Mouse (Mus musculus): ENCODE measurements around the gene Sfn.
"Not testable (repeated sequence)": the region's sequence is repeated elsewhere in the genome, so short reads cannot be mapped to it uniquely, and the experiment has no call there.

The Sfn gene

GRCm38 (mm10) chr4:133601721-133602218 lies at the start of gene Sfn:
Sfn (minus strand) TSS chr4:133602168.
- DNase-seq (ENCODE audit: extremely low read depth, low read depth, low spot score): peak; percentile 75

- DNase-seq (ENCODE audit: extremely low read depth, low read depth, low spot score): no peak
Measured at GRCm38 (mm10) chr4:133651445-133651844, 49.5 kb upstream of the Sfn start.

GRCm38 (mm10) chr4:133649989-133650699 lies 48.2 kb upstream of the Sfn start, which contains the start of gene Zdhhc18:
Zdhhc18 (minus strand) TSS chr4:133650154.
- no peak for DNase-seq (ENCODE audit: extremely low read depth, low read depth, low spot score)

- DNase-seq (ENCODE audit: extremely low read depth, low read depth, low spot score): not testable (repeated sequence)
Measured at GRCm38 (mm10) chr4:133649464-133649863, 47.5 kb upstream of the Sfn start.

- DNase-seq (ENCODE audit: extremely low read depth, low read depth, low spot score): no peak
Measured at GRCm38 (mm10) chr4:133645680-133646079, 43.7 kb upstream of the Sfn start.

GRCm38 (mm10) chr4:133645195-133645594 lies 43.2 kb upstream of the Sfn start:
- DNase-seq (ENCODE audit: extremely low read depth, low read depth, low spot score): no peak

GRCm38 (mm10) chr4:133634043-133634410 lies 32.1 kb upstream of the Sfn start:
- no peak for DNase-seq (ENCODE audit: extremely low read depth, low read depth, low spot score)

GRCm38 (mm10) chr4:133633332-133634042 lies 31.5 kb upstream of the Sfn start:
- no peak for DNase-seq (ENCODE audit: extremely low read depth, low read depth, low spot score)

GRCm38 (mm10) chr4:133632483-133633327 lies 30.7 kb upstream of the Sfn start:
- no peak for DNase-seq (ENCODE audit: extremely low read depth, low read depth, low spot score)

- no peak for DNase-seq (ENCODE audit: extremely low read depth, low read depth, low spot score)
Measured at GRCm38 (mm10) chr4:133631769-133632411, 29.9 kb upstream of the Sfn start.

GRCm38 (mm10) chr4:133631071-133631768 lies 29.3 kb upstream of the Sfn start:
- no peak for DNase-seq (ENCODE audit: extremely low read depth, low read depth, low spot score)

- no peak for DNase-seq (ENCODE audit: extremely low read depth, low read depth, low spot score)
Measured at GRCm38 (mm10) chr4:133630326-133630920, 28.5 kb upstream of the Sfn start.

GRCm38 (mm10) chr4:133629191-133629590 lies 27.2 kb upstream of the Sfn start:
- DNase-seq (ENCODE audit: extremely low read depth, low read depth, low spot score): no peak

GRCm38 (mm10) chr4:133628517-133628916 lies 26.5 kb upstream of the Sfn start:
- DNase-seq (ENCODE audit: extremely low read depth, low read depth, low spot score): no peak

- no peak for DNase-seq (ENCODE audit: extremely low read depth, low read depth, low spot score)
Measured at GRCm38 (mm10) chr4:133627039-133627438, 25.1 kb upstream of the Sfn start.

- DNase-seq (ENCODE audit: extremely low read depth, low read depth, low spot score): no peak
Measured at GRCm38 (mm10) chr4:133626621-133627020, 24.7 kb upstream of the Sfn start.

GRCm38 (mm10) chr4:133626221-133626620 lies 24.3 kb upstream of the Sfn start:
- DNase-seq (ENCODE audit: extremely low read depth, low read depth, low spot score): no peak

- DNase-seq (ENCODE audit: extremely low read depth, low read depth, low spot score): no peak
Measured at GRCm38 (mm10) chr4:133625621-133626071, 23.7 kb upstream of the Sfn start.

GRCm38 (mm10) chr4:133624830-133625229 lies 22.9 kb upstream of the Sfn start:
- no peak for DNase-seq (ENCODE audit: extremely low read depth, low read depth, low spot score)

Data from fat pad, adult 2 months (tissue).